Mouse (Mus musculus): ENCODE results near the gene 4930453N24Rik. TPM values are rescaled to one million over a fixed set of nuclear protein-coding genes. Genes with fewer than 3 reads are reported as not detected.

Gene 4930453N24Rik
- total RNA-seq (2014; fragmentation: Nextera tagmentation) (49.7 and 57.1 TPM in 2 replicates), total RNA-seq (2017) (40.4 and 41.1 TPM in 2 replicates), polyA plus RNA-seq (2012) (11.2 and 12.6 TPM in 2 replicates)

DNA sequence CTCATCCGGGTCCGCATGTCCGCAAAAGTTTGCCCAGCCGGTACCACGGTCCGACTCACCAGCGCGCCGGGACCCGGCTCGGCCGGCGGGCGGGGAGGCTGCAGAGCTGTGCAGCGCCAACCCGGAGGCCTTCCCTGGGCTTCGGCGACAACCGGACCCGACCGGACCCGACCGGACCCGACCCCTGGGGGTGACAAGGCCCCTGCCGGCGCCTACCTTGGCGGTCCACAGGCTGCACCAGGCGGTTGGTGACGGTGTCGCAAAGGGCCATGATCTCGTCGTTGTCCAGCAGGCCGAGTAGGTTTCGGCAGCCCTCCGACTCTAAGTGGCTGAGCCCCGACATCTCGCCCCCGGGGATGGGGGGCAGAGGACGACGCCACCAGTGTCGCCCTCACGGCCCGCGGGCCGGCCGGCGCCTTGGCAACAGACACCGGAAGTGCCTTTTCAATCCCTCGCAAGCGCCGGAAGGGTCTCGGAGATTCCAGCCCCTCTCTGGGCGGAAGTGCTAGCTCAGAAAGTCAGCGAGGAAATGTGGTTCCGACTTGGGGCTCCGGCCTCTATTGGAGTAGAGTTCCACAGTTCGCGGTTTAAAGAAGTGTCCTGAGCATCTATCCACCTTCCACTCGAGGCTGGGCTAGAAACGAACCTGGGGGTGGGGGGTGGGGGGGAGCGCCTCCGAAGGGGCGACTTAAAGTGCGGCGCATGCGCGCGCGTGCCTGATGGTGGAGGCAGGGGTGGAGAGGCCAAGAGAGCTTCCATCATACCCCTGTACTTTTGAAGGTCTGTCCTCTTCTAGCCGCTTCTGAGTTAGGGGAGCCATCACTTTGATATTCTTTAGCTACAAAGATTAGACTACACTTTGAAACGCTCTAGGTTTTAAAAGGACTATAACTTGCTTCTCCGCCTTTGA is at the start of gene 4930453N24Rik:
4930453N24Rik (minus strand) TSS at position 641 of the 910 bp plus-strand sequence.
- no peaks in the 10 kb centered on the region for H3K9me3 ChIP-seq (replicated peaks)
- DNase-seq (ENCODE audit: low spot score): peak; percentile 79
- TF ChIP-seq POLR2AphosphoS5 (IDR thresholded peaks at IDR 0.05; ENCODE audit: insufficient replicate concordance, low read depth, low read length) (no peak), CTCF (IDR thresholded peaks at IDR 0.05; ENCODE audit: low read depth, low read length) (no peak), GATA1 (IDR thresholded peaks at IDR 0.05; ENCODE audit: borderline replicate concordance, low read length) (no peak), TAL1 (conservative IDR thresholded peaks at IDR 0.05; ENCODE audit: low read depth, low read length) (no peak), GATA2 (IDR thresholded peaks at IDR 0.05; ENCODE audit: borderline replicate concordance, low read depth, low read length) (no peak)
- H3K4me1 ChIP-seq (ENCODE audit: insufficient read depth, low read depth, low read length): peaks cover 16% of the 10 kb centered on the region
- ATAC-seq (ENCODE audit: extremely low read depth, insufficient number of reproducible peaks, low FRiP score, poor library complexity, severe bottlenecking): peak; percentile 92
- H3K27me3 ChIP-seq (ENCODE audit: insufficient read depth, low read length): no peaks in the 10 kb centered on the region
- peak within 1 kb of the TSS; percentile 90 for H3K4me3 ChIP-seq (ENCODE audit: low read depth, low read length)
- peaks cover 2% of the 10 kb centered on the region for H3K36me3 ChIP-seq (replicated peaks)

GRCm38 (mm10) chr16:64817094-64817765 is 46.3 kb upstream of the 4930453N24Rik start:
- Histone ChIP-seq H3K36me3 (replicated peaks) (peaks cover 43% of the 10 kb centered on the region), H3K9me3 (replicated peaks) (no peaks in the 10 kb centered on the region), H3K4me3 (ENCODE audit: low read depth, low read length) (no peak overlapping the region), H3K4me1 (ENCODE audit: insufficient read depth, low read depth, low read length) (peaks cover 5% of the 10 kb centered on the region; the same call in 1 of the 2 replicates), H3K27me3 (ENCODE audit: insufficient read depth, low read length) (no peaks in the 10 kb centered on the region)
- TF ChIP-seq GATA2 (IDR thresholded peaks at IDR 0.05; ENCODE audit: borderline replicate concordance, low read depth, low read length): no peak
- no peak for ATAC-seq (ENCODE audit: extremely low read depth, insufficient number of reproducible peaks, low FRiP score, poor library complexity, severe bottlenecking)
- DNase-seq (ENCODE audit: low spot score): no peak

DNA sequence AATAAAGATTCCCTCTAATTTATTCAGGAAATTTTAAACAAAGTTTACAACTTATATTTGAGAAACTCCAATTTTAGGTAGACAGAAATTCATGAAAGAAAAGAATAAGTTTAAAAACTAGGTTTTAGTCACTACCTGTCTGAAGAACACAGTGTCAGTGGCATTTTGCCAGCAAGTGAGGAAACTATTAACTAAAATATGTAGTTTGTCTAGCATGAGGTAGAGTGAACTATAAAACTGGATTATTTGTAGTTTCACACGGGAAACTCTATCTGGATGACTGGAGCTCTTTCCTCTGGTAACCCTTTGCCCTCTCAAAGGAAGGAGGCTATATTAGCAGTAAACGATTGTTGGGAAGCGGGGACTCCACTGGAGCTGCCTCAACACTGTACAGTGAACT is 32.1 kb upstream of the 4930453N24Rik start:
- TF ChIP-seq TAL1 (conservative IDR thresholded peaks at IDR 0.05; ENCODE audit: low read depth, low read length): no peak
- no peak for TF ChIP-seq GATA1 (IDR thresholded peaks at IDR 0.05; ENCODE audit: borderline replicate concordance, low read length)
- TF ChIP-seq GATA2 (IDR thresholded peaks at IDR 0.05; ENCODE audit: borderline replicate concordance, low read depth, low read length): no peak
- no peak for TF ChIP-seq CTCF (IDR thresholded peaks at IDR 0.05; ENCODE audit: low read depth, low read length)
- TF ChIP-seq POLR2AphosphoS5 (IDR thresholded peaks at IDR 0.05; ENCODE audit: insufficient replicate concordance, low read depth, low read length): no peak
- H3K27me3 ChIP-seq (ENCODE audit: insufficient read depth, low read length): no peaks in the 10 kb centered on the region
- H3K4me1 ChIP-seq (ENCODE audit: insufficient read depth, low read depth, low read length): peaks cover 5% of the 10 kb centered on the region
- ATAC-seq (ENCODE audit: extremely low read depth, insufficient number of reproducible peaks, low FRiP score, poor library complexity, severe bottlenecking) (no peak), DNase-seq (ENCODE audit: low spot score) (no peak)
- H3K4me3 ChIP-seq (ENCODE audit: low read depth, low read length): no peak overlapping the region
- H3K9me3 ChIP-seq (replicated peaks): no peaks in the 10 kb centered on the region
- peaks cover 36% of the 10 kb centered on the region for H3K36me3 ChIP-seq (replicated peaks)

DNA sequence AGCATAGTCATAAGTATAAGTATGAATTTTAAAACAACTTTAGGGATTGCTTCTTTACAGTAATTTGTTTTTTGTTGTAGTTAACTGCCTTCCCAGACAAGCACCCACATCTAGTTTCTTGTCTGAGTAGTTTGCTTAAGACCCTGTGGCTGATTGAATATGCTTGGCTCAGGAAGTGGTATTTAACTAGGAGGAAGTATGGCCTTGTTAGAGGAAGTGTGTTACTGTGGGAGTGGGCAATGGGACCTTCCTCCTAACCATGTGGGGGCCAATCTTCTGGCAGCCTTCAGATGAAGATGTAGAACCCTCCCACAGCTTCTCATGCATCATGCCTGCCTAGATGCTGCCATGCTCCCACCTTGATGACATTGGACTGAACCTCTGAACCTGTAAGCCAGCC is 30.7 kb upstream of the 4930453N24Rik start:
- H3K36me3 ChIP-seq (replicated peaks): peaks cover 36% of the 10 kb centered on the region
- DNase-seq (ENCODE audit: low spot score): no peak
- H3K4me1 ChIP-seq (ENCODE audit: insufficient read depth, low read depth, low read length): peaks cover 11% of the 10 kb centered on the region
- H3K27me3 ChIP-seq (ENCODE audit: insufficient read depth, low read length): no peaks in the 10 kb centered on the region
- no peaks in the 10 kb centered on the region for H3K9me3 ChIP-seq (replicated peaks)
- TF ChIP-seq GATA2 (IDR thresholded peaks at IDR 0.05; ENCODE audit: borderline replicate concordance, low read depth, low read length) (no peak), POLR2AphosphoS5 (IDR thresholded peaks at IDR 0.05; ENCODE audit: insufficient replicate concordance, low read depth, low read length) (no peak), GATA1 (IDR thresholded peaks at IDR 0.05; ENCODE audit: borderline replicate concordance, low read length) (no peak), CTCF (IDR thresholded peaks at IDR 0.05; ENCODE audit: low read depth, low read length) (no peak), TAL1 (conservative IDR thresholded peaks at IDR 0.05; ENCODE audit: low read depth, low read length) (no peak)
- no peak overlapping the region for H3K4me3 ChIP-seq (ENCODE audit: low read depth, low read length)
- ATAC-seq (ENCODE audit: extremely low read depth, insufficient number of reproducible peaks, low FRiP score, poor library complexity, severe bottlenecking): no peak

- DNase-seq (ENCODE audit: low spot score) (no peak), ATAC-seq (ENCODE audit: extremely low read depth, insufficient number of reproducible peaks, low FRiP score, poor library complexity, severe bottlenecking) (no peak)
- peaks cover 13% of the 10 kb centered on the region for H3K4me1 ChIP-seq (ENCODE audit: insufficient read depth, low read depth, low read length)
- no peaks in the 10 kb centered on the region for H3K27me3 ChIP-seq (ENCODE audit: insufficient read depth, low read length)
- H3K36me3 ChIP-seq (replicated peaks): peaks cover 31% of the 10 kb centered on the region
- no peak for TF ChIP-seq POLR2AphosphoS5 (IDR thresholded peaks at IDR 0.05; ENCODE audit: insufficient replicate concordance, low read depth, low read length)
- no peak for TF ChIP-seq GATA2 (IDR thresholded peaks at IDR 0.05; ENCODE audit: borderline replicate concordance, low read depth, low read length)
- TF ChIP-seq GATA1 (IDR thresholded peaks at IDR 0.05; ENCODE audit: borderline replicate concordance, low read length): no peak
- no peak for TF ChIP-seq CTCF (IDR thresholded peaks at IDR 0.05; ENCODE audit: low read depth, low read length)
- TF ChIP-seq TAL1 (conservative IDR thresholded peaks at IDR 0.05; ENCODE audit: low read depth, low read length): no peak
- H3K4me3 ChIP-seq (ENCODE audit: low read depth, low read length): no peak overlapping the region
- H3K9me3 ChIP-seq (replicated peaks): no peaks in the 10 kb centered on the region
These were observed 29.4 kb upstream of the 4930453N24Rik start for GRCm38 (mm10) chr16:64800393-64800792.

DNA sequence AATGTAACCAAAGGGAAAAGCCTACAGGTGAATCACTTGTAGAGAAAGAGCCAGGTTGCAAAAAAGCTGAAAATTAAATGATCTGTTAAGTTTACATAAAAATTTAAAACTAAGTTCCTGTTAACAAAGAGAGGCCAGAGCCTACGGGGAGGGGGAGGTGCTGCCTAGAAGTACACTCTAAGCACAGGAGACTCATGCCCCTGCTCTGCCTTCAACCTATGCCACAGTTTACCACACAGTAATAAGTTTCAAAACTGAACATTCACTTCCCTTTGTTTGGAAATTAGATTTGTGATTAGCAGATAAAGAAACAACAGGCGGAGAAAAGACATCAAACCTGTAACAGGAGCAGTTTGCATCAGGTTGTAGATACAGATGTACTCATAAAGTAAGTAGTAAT is 23.8 kb upstream of the 4930453N24Rik start:
- Histone ChIP-seq H3K4me1 (ENCODE audit: insufficient read depth, low read depth, low read length) (peaks cover 13% of the 10 kb centered on the region), H3K9me3 (replicated peaks) (no peaks in the 10 kb centered on the region), H3K27me3 (ENCODE audit: insufficient read depth, low read length) (no peaks in the 10 kb centered on the region), H3K36me3 (replicated peaks) (peaks cover 26% of the 10 kb centered on the region), H3K4me3 (ENCODE audit: low read depth, low read length) (no peak overlapping the region)
- TF ChIP-seq CTCF (IDR thresholded peaks at IDR 0.05; ENCODE audit: low read depth, low read length) (no peak), TAL1 (conservative IDR thresholded peaks at IDR 0.05; ENCODE audit: low read depth, low read length) (no peak), GATA2 (IDR thresholded peaks at IDR 0.05; ENCODE audit: borderline replicate concordance, low read depth, low read length) (no peak), POLR2AphosphoS5 (IDR thresholded peaks at IDR 0.05; ENCODE audit: insufficient replicate concordance, low read depth, low read length) (no peak), GATA1 (IDR thresholded peaks at IDR 0.05; ENCODE audit: borderline replicate concordance, low read length) (no peak)
- ATAC-seq (ENCODE audit: extremely low read depth, insufficient number of reproducible peaks, low FRiP score, poor library complexity, severe bottlenecking) (peak; percentile 56; the same call in 1 of the 2 replicates), DNase-seq (ENCODE audit: low spot score) (no peak)

Measured in G1E (cell line).